Mouse (Mus musculus) liver, embryonic 13.5 days (tissue): ENCODE data around the gene Pgbd1. TPM values are rescaled to one million over a fixed set of nuclear protein-coding genes. Genes with fewer than 3 reads are reported as not detected.

ENCODE experiments used
- ATAC-seq: fragments of 200-750 bp; cut with Nextera tagmentation; 2 replicates; pipeline ENCODE4 v1.8.0; 2017; ENCODE audit warnings: low read depth, mild to moderate bottlenecking, moderate number of reproducible peaks, moderate library complexity
- DNase-seq: peaks from one replicate; pipeline ENCODE4 v3.0.0; 2022
- H3K27ac ChIP-seq: fragments of 300-500 bp; sonication (generic); 2 replicates; pipeline ENCODE4 v1.5.1; 2015; ENCODE audit warnings: moderate library complexity, mild to moderate bottlenecking, inconsistent platforms
- H3K27me3 ChIP-seq: fragments of 300-500 bp; sonication (generic); 2 replicates; pipeline ENCODE4 v1.6.1; 2015; ENCODE audit warnings: mild to moderate bottlenecking, inconsistent platforms
- H3K36me3 ChIP-seq: fragments of 300-500 bp; sonication (generic); 2 replicates; pipeline ENCODE4 v1.6.1; 2015; ENCODE audit warnings: mild to moderate bottlenecking, inconsistent platforms
- H3K4me1 ChIP-seq: fragments of 300-500 bp; sonication (generic); replicated peaks from 2 replicates; pipeline ENCODE4 v1.6.1; 2015; ENCODE audit warnings: inconsistent platforms
- H3K4me2 ChIP-seq: fragments of 300-500 bp; sonication (generic); 2 replicates; pipeline ENCODE4 v1.6.1; 2015; ENCODE audit warnings: inconsistent platforms, mild to moderate bottlenecking, moderate library complexity
- H3K4me3 ChIP-seq: fragments of 300-500 bp; sonication (generic); replicated peaks from 2 replicates; pipeline ENCODE4 v1.5.1; 2015; ENCODE audit warnings: mild to moderate bottlenecking, inconsistent platforms
- H3K9ac ChIP-seq: fragments of 300-500 bp; sonication (generic); 2 replicates; pipeline ENCODE4 v1.6.1; 2015; ENCODE audit warnings: mild to moderate bottlenecking, inconsistent platforms
- H3K9me3 ChIP-seq: fragments of 300-500 bp; sonication (generic); replicated peaks from 2 replicates; pipeline ENCODE4 v1.6.1; 2016; ENCODE audit warnings: inconsistent platforms
- WGBS: fragments of 180-500 bp; shearing (Covaris S2); methylation state at CpG from one replicate; pipeline ENCODE4 v1.1.7; 2015; ENCODE audit not compliant: insufficient replicate concordance; 5-methylcytosine and 5-hydroxymethylcytosine counted together
- polyA plus RNA-seq: library from polyadenylated mRNA; unstranded; fragments of >200 nt; fragmentation: Nextera tagmentation; extraction: Ambion mirVana; gene quantifications from 2 replicates; pipeline ENCODE4 v1.2.1, GENCODE M21; 2015

The Pgbd1 gene
- polyA plus RNA-seq, 1 experiment from 2014 or later, result 1.6 TPM

DNA sequence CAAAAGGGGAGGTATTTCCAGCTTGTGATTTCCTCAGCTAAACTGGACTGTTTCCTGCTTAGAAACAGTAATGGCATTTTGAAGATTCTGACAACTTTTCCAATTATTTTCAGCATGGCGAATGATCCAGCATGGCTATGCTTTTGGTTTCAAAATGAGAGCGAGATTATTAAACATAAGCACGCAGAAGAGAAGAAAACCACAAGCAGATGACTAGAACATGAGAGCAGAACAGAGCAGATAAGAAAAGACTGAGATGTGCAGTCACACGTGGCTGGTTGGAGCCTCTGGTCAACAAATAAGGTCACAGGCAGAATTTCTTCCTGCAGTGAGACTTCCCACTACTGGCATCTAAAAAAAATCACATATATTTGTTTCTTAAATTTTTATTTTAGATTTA, 25.6 kb downstream of the Pgbd1 start:
- Histone ChIP-seq H3K4me1 (peaks cover 78% of the 10 kb centered on the region), H3K4me2 (peak overlapping the region; percentile 56), H3K36me3 (no peaks in the 10 kb centered on the region), H3K4me3 (peak overlapping the region; percentile 21; the same call in 1 of the 2 replicates), H3K9me3 (no peaks in the 10 kb centered on the region), H3K9ac (peak overlapping the region; percentile 59), H3K27ac (peak overlapping the region; percentile 98), H3K27me3 (no peaks in the 10 kb centered on the region)
- ATAC-seq, result peak; percentile 25; the same call in 1 of the 2 replicates
- 29% methylated on average over 4 of the region's 4 CpGs for WGBS
- no peak for DNase-seq

DNA sequence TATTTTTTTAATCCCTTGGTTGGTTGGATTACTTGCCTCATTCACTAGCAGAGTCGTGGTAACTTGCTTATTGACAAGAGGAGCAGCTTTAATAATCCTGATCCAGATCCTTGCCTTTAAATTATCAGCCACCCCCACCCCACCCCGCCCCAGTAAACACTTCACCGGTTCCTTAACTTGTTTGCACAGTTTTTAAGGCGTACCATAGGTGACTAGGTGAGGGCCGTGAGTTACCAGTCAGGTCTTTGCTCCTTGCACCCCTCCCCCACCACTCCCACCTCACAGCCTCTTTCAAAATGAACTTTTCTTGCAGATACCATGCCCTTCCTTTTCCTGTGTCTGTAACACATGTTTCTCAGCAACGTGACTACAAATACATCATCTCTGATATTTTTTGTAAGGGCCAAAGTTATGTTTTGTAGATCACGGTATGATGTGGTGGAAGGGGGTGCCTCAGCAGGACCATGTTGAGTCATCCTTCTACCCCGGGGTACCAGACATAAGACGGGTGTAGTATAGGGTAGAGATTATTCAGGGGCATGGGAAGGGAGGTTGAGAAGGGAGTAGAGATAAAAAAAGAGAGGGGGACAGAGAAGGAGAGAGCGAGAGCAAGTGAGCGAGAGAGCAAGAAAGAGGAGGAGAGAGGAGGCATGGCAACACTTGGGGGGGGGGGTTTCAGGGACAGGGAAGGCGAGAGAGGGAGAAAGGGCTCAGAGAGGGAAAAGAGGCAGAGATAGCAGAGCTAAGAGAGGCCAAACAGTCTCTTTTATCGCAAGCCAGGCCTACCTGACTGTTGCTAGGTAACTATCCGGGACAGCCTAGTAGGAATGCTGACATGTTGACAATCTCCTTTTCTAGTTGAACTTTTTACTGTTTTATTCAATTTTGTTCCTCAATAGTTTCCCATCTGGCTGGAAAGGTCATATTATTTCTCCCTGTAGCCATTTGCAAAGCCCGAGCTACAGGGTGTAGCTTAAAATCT, 26.3 kb downstream of the Pgbd1 start:
- ATAC-seq, result peak; percentile 75
- H3K27me3 ChIP-seq, result no peaks in the 10 kb centered on the region
- H3K4me2 ChIP-seq, result peak overlapping the region; percentile 56
- peak; percentile 46 for DNase-seq
- H3K27ac ChIP-seq, result peak overlapping the region; percentile 98
- 23% methylated on average over 15 of the region's 15 CpGs for WGBS
- H3K4me1 ChIP-seq, result peaks cover 72% of the 10 kb centered on the region
- H3K9ac ChIP-seq, result peak overlapping the region; percentile 59
- no peaks in the 10 kb centered on the region for H3K36me3 ChIP-seq
- H3K9me3 ChIP-seq, result no peaks in the 10 kb centered on the region
- peak overlapping the region; percentile 21 for H3K4me3 ChIP-seq

DNA sequence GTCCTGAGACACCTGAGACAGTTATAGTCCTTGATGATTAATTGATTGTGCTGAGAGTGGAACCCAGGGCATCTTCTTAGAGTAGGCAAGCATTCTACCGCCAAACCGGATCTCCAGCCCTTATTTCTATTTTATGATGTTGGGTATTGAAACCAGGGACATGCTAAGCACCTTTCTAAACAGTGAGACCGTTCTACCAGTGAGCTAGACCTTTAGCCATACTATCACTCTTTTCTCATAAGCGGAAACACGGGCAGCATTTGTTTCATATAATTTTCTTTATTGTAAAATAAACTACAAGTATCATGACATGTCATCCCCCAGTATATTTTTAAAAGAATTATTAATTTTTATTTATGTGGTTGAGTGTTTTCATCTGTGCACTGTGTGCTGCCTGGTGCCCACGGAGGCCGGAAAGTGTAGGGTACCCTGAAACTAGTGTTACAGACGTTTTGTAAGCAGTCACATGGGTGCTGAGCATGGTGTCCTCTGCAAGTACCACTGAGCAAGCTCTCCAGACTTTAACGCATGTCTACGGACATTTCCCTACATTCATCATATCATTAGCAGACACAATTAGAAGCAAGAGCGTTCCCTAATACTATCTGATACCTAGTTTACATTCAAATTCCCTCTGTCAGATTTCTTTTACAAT, 31.9 kb downstream of the Pgbd1 start:
- no peaks in the 10 kb centered on the region for H3K36me3 ChIP-seq
- H3K27ac ChIP-seq, result peak overlapping the region; percentile 79
- H3K9me3 ChIP-seq, result no peaks in the 10 kb centered on the region
- ATAC-seq (peak; percentile 29), DNase-seq (no peak)
- 58% methylated on average over 11 of the region's 11 CpGs for WGBS
- peak overlapping the region; percentile 57 for H3K4me3 ChIP-seq
- peaks cover 30% of the 10 kb centered on the region for H3K4me1 ChIP-seq
- peak overlapping the region; percentile 72 for H3K4me2 ChIP-seq
- peak overlapping the region; percentile 76 for H3K9ac ChIP-seq
- no peaks in the 10 kb centered on the region for H3K27me3 ChIP-seq

DNA sequence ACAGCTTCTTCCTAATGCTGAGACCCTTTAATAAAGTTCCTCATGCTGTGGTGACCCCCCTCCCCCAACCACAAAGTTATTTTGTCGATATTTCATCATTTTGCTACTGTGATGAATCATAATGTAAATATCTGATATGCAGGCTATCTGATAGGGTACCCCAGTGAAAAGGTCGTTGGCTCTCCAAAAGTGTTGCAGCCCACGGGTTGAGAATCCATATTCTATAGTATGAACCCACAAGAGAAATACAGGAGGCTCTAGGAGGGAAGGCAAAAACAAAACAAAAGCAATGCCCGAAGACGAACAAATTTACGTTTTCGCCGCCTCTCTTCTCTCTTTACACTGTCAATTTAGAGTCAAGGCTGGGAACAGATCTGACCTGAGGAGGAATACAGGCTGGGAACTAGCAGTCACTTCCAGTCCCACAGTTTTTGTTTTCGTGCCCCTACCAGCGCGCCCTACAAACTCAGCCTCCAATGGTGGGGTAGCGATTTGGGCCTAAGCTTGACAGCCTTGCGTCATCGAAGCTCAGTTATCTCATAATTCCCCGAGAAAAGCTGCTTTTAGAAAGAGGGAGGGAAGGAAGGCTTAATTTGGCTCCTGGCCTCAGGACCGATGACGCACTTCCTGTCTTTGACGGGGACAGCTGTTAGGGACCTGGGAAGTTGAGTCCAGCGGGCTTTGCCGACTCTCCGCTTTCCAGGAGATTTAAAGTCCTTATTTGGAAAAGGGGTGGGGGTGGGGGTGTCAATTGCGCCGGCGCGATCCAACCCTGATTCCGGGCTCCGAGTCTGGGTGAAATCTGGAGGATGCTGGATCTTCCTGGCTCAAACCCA, 32.7 kb downstream of the Pgbd1 start:
- peak; percentile 42 for DNase-seq
- Histone ChIP-seq H3K4me3 (peak overlapping the region; percentile 57), H3K36me3 (no peaks in the 10 kb centered on the region), H3K4me1 (peaks cover 22% of the 10 kb centered on the region), H3K9me3 (no peaks in the 10 kb centered on the region), H3K27me3 (no peaks in the 10 kb centered on the region), H3K4me2 (peak overlapping the region; percentile 72), H3K27ac (peak overlapping the region; percentile 79), H3K9ac (peak overlapping the region; percentile 76)
- 3% methylated on average over 27 of the region's 27 CpGs for WGBS
- ATAC-seq, result peak; percentile 83

DNA sequence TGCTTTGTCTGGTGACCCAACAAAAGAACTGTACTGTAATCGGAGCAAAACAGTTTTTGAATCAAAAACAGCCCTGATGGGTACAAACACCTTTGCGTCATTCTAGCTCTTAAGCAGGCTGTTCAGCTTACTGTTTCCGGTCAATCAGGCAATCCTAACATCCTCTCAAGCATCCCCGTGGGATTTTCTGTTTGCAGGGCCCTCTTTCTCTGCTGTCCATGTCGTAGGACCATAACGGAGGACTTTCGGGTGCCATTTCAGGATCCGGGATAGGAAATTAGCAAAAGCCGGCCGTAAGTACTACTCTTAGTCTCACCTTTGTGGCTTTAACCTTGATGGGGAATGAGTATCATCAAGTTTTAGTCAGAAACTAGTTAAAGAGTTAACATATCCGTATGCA, 33.5 kb downstream of the Pgbd1 start:
- Histone ChIP-seq H3K4me1 (peaks cover 15% of the 10 kb centered on the region), H3K9ac (no peak overlapping the region), H3K4me3 (no peak overlapping the region), H3K27ac (peak overlapping the region; percentile 79; the same call in 1 of the 2 replicates), H3K36me3 (no peaks in the 10 kb centered on the region), H3K4me2 (peak overlapping the region; percentile 72; the same call in 1 of the 2 replicates), H3K9me3 (no peaks in the 10 kb centered on the region), H3K27me3 (no peaks in the 10 kb centered on the region)
- DNase-seq, result no peak
- WGBS, result 83% methylated on average over 11 of the region's 11 CpGs
- ATAC-seq, result no peak

DNA sequence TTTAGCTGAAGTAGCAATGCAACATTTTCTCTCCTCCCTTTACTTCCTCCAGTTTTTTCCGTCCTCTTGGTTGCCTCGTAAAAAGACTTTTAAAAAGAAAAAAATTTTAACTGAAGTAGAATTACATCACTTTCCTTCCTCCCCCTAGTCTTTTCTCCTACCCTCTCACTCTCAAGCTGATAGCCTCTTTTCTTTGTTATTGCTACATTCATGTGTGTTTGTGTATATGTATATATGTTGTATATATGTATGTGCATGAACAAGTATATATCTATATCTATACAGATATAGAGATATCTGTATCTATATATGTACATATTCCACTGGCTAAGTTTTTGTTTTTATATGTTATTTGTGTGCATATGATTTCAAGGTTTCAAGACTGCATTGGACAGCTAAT, 38.0 kb downstream of the Pgbd1 start:
- Histone ChIP-seq H3K4me1 (peaks cover 23% of the 10 kb centered on the region), H3K4me3 (peak overlapping the region; percentile 86), H3K27ac (no peak overlapping the region; the same call in 1 of the 2 replicates), H3K4me2 (peak overlapping the region; percentile 82), H3K27me3 (no peaks in the 10 kb centered on the region), H3K9ac (peak overlapping the region; percentile 91), H3K36me3 (peaks cover 17% of the 10 kb centered on the region), H3K9me3 (no peaks in the 10 kb centered on the region)
- ATAC-seq, result 0 out of 2 replicates have a peak, but pooled peaks have one; percentile 22
- no peak for DNase-seq
- 0% methylated on average over 2 of the region's 2 CpGs for WGBS

DNA sequence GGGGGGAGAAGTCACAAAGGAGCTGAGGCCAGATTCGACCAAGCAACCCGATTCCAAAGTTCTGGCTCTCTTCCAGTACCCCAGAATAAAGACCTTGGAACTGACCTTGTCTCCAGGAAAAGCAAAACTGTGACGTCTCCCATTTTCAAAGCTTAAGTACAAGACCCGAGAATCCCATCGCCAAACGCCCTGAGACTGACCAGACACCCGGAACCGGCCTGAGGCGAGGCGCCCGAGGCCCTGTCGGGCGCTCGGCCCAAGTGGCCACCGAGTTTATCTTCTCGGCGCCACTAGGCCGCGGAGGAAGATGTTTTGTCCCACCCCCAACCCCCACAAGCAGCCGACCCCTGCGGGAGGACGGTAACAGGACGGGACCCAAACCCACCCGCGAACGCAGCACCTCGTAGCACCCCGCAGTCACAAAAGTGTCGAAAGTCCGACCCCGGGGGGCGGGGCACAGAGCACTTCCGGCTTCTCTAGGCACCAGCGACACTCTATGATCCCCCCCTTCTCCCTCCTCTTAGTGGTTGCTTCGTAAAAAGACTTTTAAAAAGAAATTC, 38.5 kb downstream of the Pgbd1 start, which contains the start of gene Zkscan3:
Gene Zkscan3 (minus strand): TSS at position 469 of the 560 bp plus-strand sequence.
- H3K9me3 ChIP-seq, result no peaks in the 10 kb centered on the region
- DNase-seq (peak; percentile 75), ATAC-seq (peak; percentile 93)
- no peaks in the 10 kb centered on the region for H3K27me3 ChIP-seq
- under 1% methylated on average over 35 of the region's 35 CpGs for WGBS
- H3K4me1 ChIP-seq, result peaks cover 20% of the 10 kb centered on the region
- peaks cover 17% of the 10 kb centered on the region for H3K36me3 ChIP-seq
- peak within 1 kb of the TSS; percentile 86 for H3K4me3 ChIP-seq
- peak within 1 kb of the TSS; percentile 91 for H3K9ac ChIP-seq
- H3K27ac ChIP-seq, result peak within 1 kb of the TSS; percentile 88
- peak within 1 kb of the TSS; percentile 82 for H3K4me2 ChIP-seq

DNA sequence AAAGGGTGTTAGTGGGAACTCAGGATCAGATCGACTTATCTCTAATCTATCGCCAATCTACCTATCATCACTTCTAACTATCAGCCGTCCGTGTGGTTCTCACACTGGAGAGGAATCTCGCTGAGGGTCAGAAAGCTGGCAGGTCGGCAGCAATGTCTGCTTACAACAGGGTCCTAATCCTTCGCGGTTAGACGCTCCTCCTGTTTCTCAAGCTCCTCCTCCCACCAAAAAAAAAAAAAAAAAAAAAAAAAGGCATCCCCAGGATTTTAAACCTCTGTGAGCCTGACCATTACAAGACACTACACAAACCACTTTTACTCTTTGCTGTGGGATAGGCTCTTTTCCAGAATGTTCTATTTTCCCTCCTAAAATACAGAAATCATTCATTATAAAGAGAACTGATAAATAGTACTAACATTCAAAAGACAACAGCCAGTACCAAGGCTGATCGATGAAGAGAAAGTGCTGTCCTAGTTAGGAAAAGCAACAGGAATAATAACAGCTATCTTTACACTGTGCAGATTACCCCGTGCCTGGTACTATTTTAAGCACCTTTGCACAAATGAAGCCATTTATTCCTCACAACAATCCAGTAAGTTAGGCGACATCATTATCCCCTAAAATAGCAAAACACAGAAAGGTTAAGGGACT, 39.1 kb downstream of the Pgbd1 start:
- WGBS, result 5% methylated on average over 12 of the region's 12 CpGs
- peak; percentile 55 for ATAC-seq

DNA sequence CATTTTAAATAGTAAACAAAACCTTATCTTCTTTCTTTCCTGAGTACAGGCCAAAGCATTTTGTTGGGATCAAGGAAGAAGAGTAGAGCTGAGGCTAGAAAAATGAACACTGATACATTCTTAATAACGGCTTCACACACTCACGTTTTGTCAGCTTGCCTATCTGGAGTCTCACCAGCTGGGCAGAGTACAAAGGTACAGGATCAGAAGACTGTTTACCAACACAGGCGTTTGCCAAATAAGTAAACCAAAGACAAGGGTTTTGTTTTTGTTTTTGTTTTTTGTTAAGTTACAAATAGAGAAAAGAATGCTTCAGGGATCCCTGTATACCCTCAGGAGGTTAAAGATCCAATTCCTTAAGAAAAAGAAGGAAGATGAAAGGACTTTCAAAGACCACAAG, 39.7 kb downstream of the Pgbd1 start:
- Histone ChIP-seq H3K4me1 (peaks cover 20% of the 10 kb centered on the region), H3K9me3 (no peaks in the 10 kb centered on the region), H3K9ac (peak overlapping the region; percentile 91), H3K36me3 (peaks cover 22% of the 10 kb centered on the region), H3K4me3 (peak overlapping the region; percentile 86), H3K27ac (peak overlapping the region; percentile 88; the same call in 1 of the 2 replicates), H3K27me3 (no peaks in the 10 kb centered on the region), H3K4me2 (peak overlapping the region; percentile 82)
- no peak for DNase-seq
- 77% methylated on average over 3 of the region's 3 CpGs for WGBS
- no peak for ATAC-seq

More for the DNA sequence above, 39.1 kb downstream of the Pgbd1 start:
- peaks cover 17% of the 10 kb centered on the region for H3K36me3 ChIP-seq
- peak overlapping the region; percentile 86 for H3K4me3 ChIP-seq
- no peaks in the 10 kb centered on the region for H3K27me3 ChIP-seq
- no peak for DNase-seq
- H3K9ac ChIP-seq, result peak overlapping the region; percentile 91
- no peaks in the 10 kb centered on the region for H3K9me3 ChIP-seq
- peak overlapping the region; percentile 88 for H3K27ac ChIP-seq
- peaks cover 20% of the 10 kb centered on the region for H3K4me1 ChIP-seq
- peak overlapping the region; percentile 82 for H3K4me2 ChIP-seq

DNA sequence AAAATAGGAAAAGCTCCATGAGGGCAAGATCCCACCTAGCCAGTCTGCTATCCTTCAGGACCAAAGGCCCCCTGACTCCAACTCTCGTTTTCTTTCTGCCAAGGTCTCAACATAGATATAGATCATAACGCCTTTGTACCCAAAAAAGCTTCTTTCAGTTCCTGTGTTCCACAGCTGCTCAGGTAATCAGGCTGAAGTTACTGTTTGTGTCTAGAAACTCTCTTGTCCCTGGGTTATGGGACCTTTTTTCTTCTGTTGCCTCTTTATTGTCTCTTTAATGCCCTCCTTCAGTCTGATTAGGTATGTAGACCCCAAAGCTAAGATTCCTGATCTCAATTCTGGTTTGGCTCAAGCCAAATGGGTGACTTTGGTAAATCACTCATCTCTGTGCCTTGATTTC, 43.4 kb downstream of the Pgbd1 start:
- no peaks in the 10 kb centered on the region for H3K9me3 ChIP-seq
- no peak for DNase-seq
- H3K27ac ChIP-seq, result no peak overlapping the region
- H3K9ac ChIP-seq, result no peak overlapping the region
- H3K36me3 ChIP-seq, result peaks cover 49% of the 10 kb centered on the region
- 71% methylated on average over 2 of the region's 2 CpGs for WGBS
- no peak overlapping the region for H3K4me2 ChIP-seq
- H3K27me3 ChIP-seq, result no peaks in the 10 kb centered on the region
- H3K4me1 ChIP-seq, result peaks cover 20% of the 10 kb centered on the region
- no peak for ATAC-seq
- no peak overlapping the region for H3K4me3 ChIP-seq
